Mouse (Mus musculus) heart, embryonic 11.5 days (tissue): ENCODE data around the gene Cdk5r1. TPM values are rescaled to one million over a fixed set of nuclear protein-coding genes. Genes with fewer than 3 reads are reported as not detected.
A peak's percentile ranks its signal among the peaks of the same experiment; 100 is the strongest.

Source experiments
- ATAC-seq: fragments of 200-750 bp; cut with Nextera tagmentation; replicated peaks from 2 replicates; pipeline ENCODE4 v1.8.0; 2017; ENCODE audit warnings: moderate library complexity; ENCODE audit not compliant: insufficient number of reproducible peaks, low FRiP score, low TSS enrichment
- H3K27ac ChIP-seq: fragments of 300-500 bp; sonication (generic); 2 replicates; pipeline ENCODE4 v1.5.1; 2014; ENCODE audit warnings: mild to moderate bottlenecking, low read depth, low read length
- H3K27me3 ChIP-seq: fragments of 300-500 bp; sonication (generic); 2 replicates; pipeline ENCODE4 v1.6.1; 2014; ENCODE audit warnings: mild to moderate bottlenecking, low read length, mixed read lengths; ENCODE audit not compliant: control insufficient read depth, insufficient read depth
- H3K36me3 ChIP-seq: fragments of 300-500 bp; sonication (generic); 2 replicates; pipeline ENCODE4 v1.6.1; 2014; ENCODE audit warnings: mild to moderate bottlenecking, low read length, moderate library complexity, mixed read lengths; ENCODE audit not compliant: control insufficient read depth, insufficient read depth
- H3K4me1 ChIP-seq: fragments of 300-500 bp; sonication (generic); 2 replicates; pipeline ENCODE4 v1.6.1; 2014; ENCODE audit warnings: low read length; ENCODE audit not compliant: control insufficient read depth, insufficient read depth
- H3K4me2 ChIP-seq: fragments of 300-500 bp; sonication (generic); 2 replicates; pipeline ENCODE4 v1.6.1; 2014; ENCODE audit warnings: mild to moderate bottlenecking, moderate library complexity
- H3K4me3 ChIP-seq: fragments of 300-500 bp; sonication (generic); 2 replicates; pipeline ENCODE4 v1.5.1; 2014; ENCODE audit warnings: low read depth, low read length
- H3K9ac ChIP-seq: fragments of 300-500 bp; sonication (generic); 2 replicates; pipeline ENCODE4 v1.6.1; 2014; ENCODE audit warnings: mild to moderate bottlenecking, low read depth, low read length, moderate library complexity
- H3K9me3 ChIP-seq: fragments of 300-500 bp; sonication (generic); replicated peaks from 2 replicates; pipeline ENCODE4 v1.6.1; 2016; ENCODE audit warnings: low read length; ENCODE audit not compliant: control insufficient read depth
- WGBS: fragments of 180-500 bp; shearing (Covaris S2); extraction: QIAGEN DNeasy Blood & Tissue Kit; methylation state at CpG from one replicate; pipeline ENCODE4 v1.1.7; 2014; ENCODE audit not compliant: insufficient replicate concordance; 5-methylcytosine and 5-hydroxymethylcytosine counted together
- polyA plus RNA-seq: library from polyadenylated mRNA; unstranded; fragments of >200 nt; fragmentation: Nextera tagmentation; extraction: Ambion mirVana; gene quantifications from 2 replicates; pipeline ENCODE4 v1.2.1, GENCODE M21; 2014

Cdk5r1 gene
- polyA plus RNA-seq, 1 experiment from 2014 or later: 0.74 TPM

DNA sequence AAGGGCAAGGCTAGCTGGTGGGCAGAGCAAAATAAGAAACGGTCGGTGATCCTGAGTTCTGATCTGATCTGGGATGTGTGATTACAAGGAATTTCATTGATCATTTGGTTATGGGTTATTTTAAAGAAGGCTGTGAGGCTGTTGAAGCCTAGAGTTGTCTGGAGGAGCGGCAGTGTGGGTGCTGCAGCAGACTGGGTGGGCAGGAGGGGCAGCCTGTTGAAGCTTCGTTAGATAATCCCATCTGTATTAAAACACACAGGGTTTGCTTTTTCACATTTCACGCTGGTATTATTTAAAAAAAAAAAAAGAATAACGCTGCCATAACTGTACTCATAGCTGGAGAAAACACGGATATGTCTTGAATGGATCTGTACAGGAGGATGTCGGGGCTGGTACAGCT, 39.1 kb downstream of the Cdk5r1 start:
- Histone ChIP-seq H3K9ac (no peak overlapping the region), H3K4me2 (no peak overlapping the region), H3K36me3 (no peaks in the 10 kb centered on the region), H3K27ac (no peak overlapping the region), H3K27me3 (no peaks in the 10 kb centered on the region), H3K9me3 (no peaks in the 10 kb centered on the region), H3K4me3 (no peak overlapping the region), H3K4me1 (peaks cover 6% of the 10 kb centered on the region; the same call in 1 of the 2 replicates)
- WGBS: 75% methylated on average over 8 of the region's 8 CpGs
- no peak for ATAC-seq

DNA sequence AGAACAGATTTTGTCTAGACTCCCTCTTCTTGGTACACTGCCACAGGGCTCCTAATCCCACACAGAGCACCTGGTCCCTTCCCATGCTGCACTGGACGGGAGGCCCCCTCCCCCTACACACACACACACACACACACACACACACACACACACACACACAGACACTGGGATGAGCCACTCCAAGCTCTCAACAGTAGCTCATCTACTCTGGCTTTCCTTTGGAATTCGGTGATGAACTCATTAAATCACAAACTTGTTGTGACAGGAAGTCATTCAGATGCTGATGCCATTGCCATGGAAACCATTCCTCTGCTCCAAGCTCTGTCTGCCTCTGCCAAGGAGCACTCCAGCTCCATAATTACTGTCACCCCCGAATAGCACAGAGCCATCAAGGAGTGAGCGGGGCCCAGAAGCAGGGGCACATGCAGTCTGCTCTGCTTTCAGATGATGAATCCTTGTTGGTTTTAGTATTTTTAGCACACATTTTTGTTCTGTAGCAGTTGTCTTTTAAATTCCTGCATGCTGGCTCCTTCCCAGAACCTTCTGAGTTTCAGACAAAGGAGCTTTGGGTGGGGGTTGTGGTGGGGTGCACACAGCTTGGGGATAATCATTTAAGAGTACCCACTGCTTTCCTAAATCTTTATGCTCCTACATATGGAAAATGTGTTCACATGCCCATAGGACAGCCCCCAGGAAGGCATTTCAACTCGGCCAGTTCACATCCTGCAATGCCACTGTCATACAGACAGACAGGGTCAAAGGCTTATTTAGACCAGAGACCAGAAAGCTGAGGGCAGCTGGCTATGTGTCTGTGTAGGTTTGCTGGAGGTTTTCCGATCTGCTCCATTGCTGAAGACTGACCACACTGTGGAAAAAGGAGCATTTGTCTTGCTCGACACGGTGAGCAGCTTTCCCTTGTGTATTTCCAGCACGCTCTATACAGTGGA, 41.9 kb downstream of the Cdk5r1 start:
- H3K4me3 ChIP-seq: no peak overlapping the region
- no peak for ATAC-seq
- H3K27me3 ChIP-seq: no peaks in the 10 kb centered on the region
- no peak overlapping the region for H3K27ac ChIP-seq
- H3K36me3 ChIP-seq: no peaks in the 10 kb centered on the region
- H3K9me3 ChIP-seq: no peaks in the 10 kb centered on the region
- no peak overlapping the region for H3K4me2 ChIP-seq
- H3K4me1 ChIP-seq: peaks cover 12% of the 10 kb centered on the region
- 46% methylated on average over 9 of the region's 9 CpGs for WGBS
- no peak overlapping the region for H3K9ac ChIP-seq

DNA sequence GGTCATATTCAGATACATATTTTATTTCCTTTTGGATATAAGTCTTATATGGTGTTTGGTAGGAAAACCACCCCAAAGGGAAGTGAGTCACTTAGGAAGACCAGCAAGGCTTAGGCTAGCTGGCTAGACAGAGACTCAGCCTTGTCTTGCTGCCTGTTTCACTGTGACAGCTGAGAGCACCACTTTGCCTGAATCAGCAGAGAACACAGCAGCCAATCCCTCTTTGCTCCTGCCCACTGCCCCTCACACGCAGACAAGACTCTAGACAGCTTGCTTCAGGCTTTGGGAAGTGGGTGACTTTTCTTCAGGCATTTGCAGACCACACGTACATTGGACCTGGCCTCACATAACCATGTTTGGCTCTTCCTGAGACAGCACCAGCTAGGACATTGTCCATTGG, 44.3 kb downstream of the Cdk5r1 start:
- Histone ChIP-seq H3K4me1 (peaks cover 12% of the 10 kb centered on the region), H3K36me3 (no peaks in the 10 kb centered on the region), H3K27me3 (no peaks in the 10 kb centered on the region), H3K4me3 (no peak overlapping the region), H3K9me3 (no peaks in the 10 kb centered on the region), H3K9ac (no peak overlapping the region), H3K27ac (no peak overlapping the region), H3K4me2 (no peak overlapping the region)
- ATAC-seq: no peak
- WGBS: 60% methylated on average over 2 of the region's 2 CpGs

DNA sequence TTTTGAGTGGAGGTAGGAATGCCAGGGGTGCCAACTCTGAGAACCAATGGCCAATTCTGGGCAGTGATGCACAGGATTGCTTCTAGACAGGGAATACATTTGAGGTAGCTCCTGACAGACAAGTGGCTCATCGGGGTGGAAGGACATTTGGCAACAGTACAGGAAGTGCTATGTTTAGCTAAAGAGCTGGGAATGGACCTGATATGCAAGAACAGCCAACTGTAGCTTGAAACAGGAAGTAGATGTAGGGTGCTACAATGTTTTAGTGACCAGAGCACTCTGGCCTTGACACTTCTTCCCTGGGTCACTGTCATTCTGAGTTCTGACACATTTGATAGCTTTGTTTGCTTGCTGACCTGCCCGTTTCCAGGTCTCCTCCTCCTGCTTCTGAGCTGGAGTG, 46.0 kb downstream of the Cdk5r1 start:
- no peak overlapping the region for H3K9ac ChIP-seq
- H3K27me3 ChIP-seq: no peaks in the 10 kb centered on the region
- 27% methylated on average over 2 of the region's 2 CpGs for WGBS
- H3K4me2 ChIP-seq: no peak overlapping the region
- no peak for ATAC-seq
- H3K4me3 ChIP-seq: no peak overlapping the region
- H3K9me3 ChIP-seq: no peaks in the 10 kb centered on the region
- H3K27ac ChIP-seq: no peak overlapping the region
- no peaks in the 10 kb centered on the region for H3K36me3 ChIP-seq
- H3K4me1 ChIP-seq: peaks cover 12% of the 10 kb centered on the region

DNA sequence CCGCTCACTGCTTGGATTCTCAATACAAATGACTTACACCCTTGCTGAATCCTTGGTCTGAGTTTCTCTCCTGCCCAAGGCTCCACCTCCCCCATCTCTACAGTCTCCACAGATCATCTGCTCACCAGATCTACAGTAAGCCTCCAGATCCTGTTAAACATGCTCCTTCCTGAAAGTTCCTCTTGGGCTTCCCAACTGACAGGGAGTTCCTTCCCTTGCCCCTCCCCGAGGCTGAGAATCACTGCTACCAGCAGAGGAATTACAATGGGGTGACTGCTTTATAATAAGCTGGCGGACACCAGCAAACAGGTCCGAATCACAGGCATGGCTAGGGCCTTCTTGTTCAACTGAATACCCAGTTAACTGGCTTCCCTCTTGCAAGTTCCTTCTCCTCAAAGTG, 46.6 kb downstream of the Cdk5r1 start:
- Histone ChIP-seq H3K27me3 (no peaks in the 10 kb centered on the region), H3K4me2 (no peak overlapping the region), H3K9me3 (no peaks in the 10 kb centered on the region), H3K4me3 (no peak overlapping the region), H3K36me3 (no peaks in the 10 kb centered on the region), H3K27ac (peak overlapping the region; percentile 46; the same call in 1 of the 2 replicates), H3K4me1 (peaks cover 12% of the 10 kb centered on the region), H3K9ac (no peak overlapping the region)
- ATAC-seq: no peak
- WGBS: 62% methylated on average over 4 of the region's 4 CpGs

DNA sequence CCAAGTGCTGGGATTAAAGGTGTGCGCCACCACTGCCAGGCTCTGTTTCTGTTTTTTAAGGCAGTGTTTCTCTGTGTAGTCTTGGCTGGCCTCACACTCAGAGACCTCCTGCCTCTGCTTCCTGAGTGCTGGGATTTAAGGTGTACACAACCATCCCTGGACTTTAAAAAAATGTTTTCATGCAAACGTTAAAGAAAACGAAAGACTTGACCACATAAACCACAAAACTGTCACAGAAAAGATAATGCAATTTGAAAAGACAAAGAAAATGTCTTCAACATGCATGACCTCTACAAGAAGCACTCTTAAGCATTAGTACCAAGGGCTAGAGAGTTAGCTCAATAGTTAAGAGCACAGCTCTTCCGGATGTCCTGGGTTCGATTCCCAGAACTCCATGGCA, 47.4 kb downstream of the Cdk5r1 start:
- ATAC-seq: no peak
- Histone ChIP-seq H3K27me3 (no peaks in the 10 kb centered on the region), H3K27ac (no peak overlapping the region), H3K36me3 (no peaks in the 10 kb centered on the region), H3K9me3 (no peaks in the 10 kb centered on the region), H3K4me1 (peaks cover 5% of the 10 kb centered on the region; the same call in 1 of the 2 replicates), H3K9ac (no peak overlapping the region), H3K4me2 (no peak overlapping the region), H3K4me3 (no peak overlapping the region)
- 88% methylated on average over 5 of the region's 5 CpGs for WGBS

DNA sequence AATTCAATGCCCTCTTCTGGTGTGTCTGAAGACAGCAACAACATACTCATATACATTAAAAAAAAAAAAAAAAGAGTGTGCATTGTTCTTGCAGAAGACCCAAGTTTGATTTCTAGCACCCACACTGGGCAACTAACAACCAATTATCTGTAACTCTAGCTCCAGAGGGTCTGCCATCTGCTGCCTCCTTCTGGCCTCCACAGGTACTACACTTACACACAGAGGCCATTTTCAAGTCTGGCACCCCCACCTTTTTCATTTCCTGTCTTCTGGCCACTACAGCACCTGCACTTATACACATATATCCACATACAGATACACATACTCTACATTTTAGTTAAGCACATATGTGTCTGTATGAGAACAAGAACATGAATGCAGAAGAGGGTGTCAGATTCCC, 50.9 kb downstream of the Cdk5r1 start:
- no peak overlapping the region for H3K27ac ChIP-seq
- H3K9ac ChIP-seq: no peak overlapping the region
- H3K36me3 ChIP-seq: no peaks in the 10 kb centered on the region
- no peak overlapping the region for H3K4me3 ChIP-seq
- no peaks in the 10 kb centered on the region for H3K27me3 ChIP-seq
- peaks cover 5% of the 10 kb centered on the region; the same call in 1 of the 2 replicates for H3K4me1 ChIP-seq
- no peak for ATAC-seq
- H3K9me3 ChIP-seq: no peaks in the 10 kb centered on the region
- H3K4me2 ChIP-seq: no peak overlapping the region

DNA sequence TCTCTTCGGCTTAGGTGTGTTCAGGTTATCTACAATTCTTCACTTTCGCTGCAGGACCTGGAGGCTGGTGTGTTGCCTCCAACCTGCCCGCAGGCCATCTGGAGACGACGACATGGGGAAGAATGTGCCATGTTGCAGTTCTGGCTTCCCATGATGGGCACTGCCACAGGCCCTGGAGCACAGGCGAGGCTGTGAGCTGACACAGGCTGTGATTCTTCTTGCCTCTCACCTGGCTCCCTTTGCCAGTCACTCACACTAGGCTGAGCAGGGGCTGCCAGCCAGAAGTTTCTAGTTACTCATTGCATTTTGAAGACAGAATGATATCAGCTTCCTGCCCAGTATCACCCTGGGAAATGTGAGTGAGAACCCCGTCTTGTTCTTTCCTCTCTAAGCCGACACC, 52.3 kb downstream of the Cdk5r1 start:
- Histone ChIP-seq H3K27ac (no peak overlapping the region), H3K4me1 (no peaks in the 10 kb centered on the region), H3K4me3 (no peak overlapping the region), H3K36me3 (no peaks in the 10 kb centered on the region), H3K9me3 (no peaks in the 10 kb centered on the region), H3K27me3 (no peaks in the 10 kb centered on the region), H3K9ac (no peak overlapping the region), H3K4me2 (no peak overlapping the region)
- no peak for ATAC-seq
- WGBS: 69% methylated on average over 8 of the region's 8 CpGs
